Mouse (Mus musculus): ENCODE measurements at regions not wholly inside any gene's neighbourhood (a gene's known extent, or its start where the extent isn't known, plus 50 kb on each side); places are given as distances from the start of the nearest gene placed in this dataset.
A peak's percentile ranks its signal among the peaks of the same experiment; 100 is the strongest.

DNA sequence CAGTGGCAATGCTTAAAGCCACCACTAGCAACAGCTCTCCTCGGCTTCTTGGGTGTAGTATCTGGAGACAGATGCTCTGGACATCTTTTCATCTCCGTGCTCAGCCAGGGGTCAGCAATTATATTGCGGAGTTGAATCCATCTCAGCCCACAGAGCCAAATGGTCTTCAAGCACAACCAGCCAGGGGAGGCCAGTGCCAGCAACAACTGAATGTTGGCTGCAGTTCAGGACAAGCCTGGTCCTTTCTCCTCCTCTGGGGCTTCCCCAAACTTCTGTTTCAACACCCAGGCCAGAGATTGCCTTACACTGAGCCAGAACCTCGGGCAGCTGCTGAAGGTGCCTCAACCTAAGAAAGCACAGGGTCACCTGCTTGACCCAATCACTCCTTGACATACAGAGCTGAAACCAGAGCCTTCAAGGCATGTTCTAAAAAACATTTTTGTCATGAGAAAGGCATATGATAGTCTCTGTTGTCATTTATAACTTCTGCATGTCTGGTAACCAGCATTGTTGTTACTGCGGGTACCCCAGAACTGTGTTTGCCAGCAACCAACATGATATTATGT lies 169.9 kb upstream of the Lef1 start:
- Histone ChIP-seq H3K9ac (ENCODE audit: low read depth, low read length) (no peak overlapping the region), H3K36me3 (ENCODE audit: control insufficient read depth, insufficient read depth, low read length) (no peaks in the 10 kb centered on the region), H3K27ac (no peak overlapping the region), H3K79me2 (replicated peaks; ENCODE audit: control insufficient read depth, insufficient read depth, low read length) (no peaks in the 10 kb centered on the region), H3K4me3 (no peak overlapping the region), H3K4me1 (ENCODE audit: control insufficient read depth, insufficient read depth, low read length) (no peaks in the 10 kb centered on the region), H3K27me3 (ENCODE audit: control insufficient read depth, insufficient read depth, low read length) (no peaks in the 10 kb centered on the region)
- intact Hi-C loops (cut with DNase I) = no loop called here
- TF ChIP-seq CTCF (IDR thresholded peaks at IDR 0.05) (no peak), EP300 (IDR thresholded peaks at IDR 0.05; ENCODE audit: insufficient read depth, low read depth, low read length) (no peak), POLR2A (IDR thresholded peaks at IDR 0.05; ENCODE audit: insufficient read depth, low read depth, low read length) (no peak)
- 57% methylated on average over 5 of the region's 5 CpGs for WGBS
- peak in 1 of 2 experiments; percentile 39 for DNase-seq

DNA sequence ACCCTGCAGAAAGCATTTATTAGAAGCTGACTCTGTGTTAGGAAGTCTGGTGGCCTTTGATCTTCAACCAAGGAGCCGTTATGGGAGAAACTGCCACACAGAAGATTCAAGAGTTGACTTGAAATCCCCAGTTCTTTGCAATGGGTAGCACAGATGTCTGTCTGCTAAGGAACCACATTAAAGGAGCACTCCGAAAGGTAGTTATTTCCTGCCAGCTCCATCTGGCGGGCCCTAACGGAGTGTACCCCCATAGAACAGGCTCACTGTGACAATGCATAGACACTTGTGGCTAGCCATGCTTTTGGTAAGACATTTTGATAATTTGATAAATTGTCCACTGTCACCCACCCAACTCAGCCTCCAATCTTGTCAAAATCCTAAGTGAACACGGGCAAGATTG lies 173.3 kb upstream of the Lef1 start:
- no peak for DNase-seq
- Histone ChIP-seq H3K36me3 (ENCODE audit: control insufficient read depth, insufficient read depth, low read length) (no peaks in the 10 kb centered on the region), H3K27me3 (ENCODE audit: control insufficient read depth, insufficient read depth, low read length) (no peaks in the 10 kb centered on the region), H3K27ac (no peak overlapping the region), H3K4me1 (ENCODE audit: control insufficient read depth, insufficient read depth, low read length) (no peaks in the 10 kb centered on the region), H3K4me3 (no peak overlapping the region), H3K9ac (ENCODE audit: low read depth, low read length) (no peak overlapping the region), H3K79me2 (replicated peaks; ENCODE audit: control insufficient read depth, insufficient read depth, low read length) (no peaks in the 10 kb centered on the region)
- intact Hi-C loops (cut with DNase I) = no loop called here
- 84% methylated on average over 5 of the region's 5 CpGs for WGBS
- TF ChIP-seq EP300 (IDR thresholded peaks at IDR 0.05; ENCODE audit: insufficient read depth, low read depth, low read length) (no peak), CTCF (IDR thresholded peaks at IDR 0.05) (no peak), POLR2A (IDR thresholded peaks at IDR 0.05; ENCODE audit: insufficient read depth, low read depth, low read length) (no peak)

DNA sequence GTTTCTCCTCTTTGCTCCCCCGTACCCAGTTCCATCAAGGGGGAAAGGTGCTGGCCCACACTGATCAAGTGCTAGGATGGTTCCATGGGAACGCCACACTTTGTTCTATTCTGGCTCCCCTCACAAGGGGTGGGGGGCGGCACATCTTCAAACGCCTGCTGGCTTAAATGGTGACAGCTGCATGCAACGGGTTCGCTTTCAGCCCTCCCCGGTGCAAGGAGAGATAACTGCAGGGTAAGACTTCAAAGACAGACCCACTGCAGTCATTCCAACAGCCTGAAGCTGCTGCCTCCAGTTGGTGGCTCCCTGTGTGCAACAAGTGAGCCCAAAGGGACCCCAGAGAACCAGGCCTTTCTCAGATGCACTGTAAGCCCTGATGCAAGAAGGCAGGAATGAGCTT lies 173.9 kb upstream of the Lef1 start:
- Histone ChIP-seq H3K27me3 (ENCODE audit: control insufficient read depth, insufficient read depth, low read length) (no peaks in the 10 kb centered on the region), H3K27ac (no peak overlapping the region), H3K4me3 (no peak overlapping the region), H3K36me3 (ENCODE audit: control insufficient read depth, insufficient read depth, low read length) (no peaks in the 10 kb centered on the region), H3K4me1 (ENCODE audit: control insufficient read depth, insufficient read depth, low read length) (no peaks in the 10 kb centered on the region), H3K79me2 (replicated peaks; ENCODE audit: control insufficient read depth, insufficient read depth, low read length) (no peaks in the 10 kb centered on the region), H3K9ac (ENCODE audit: low read depth, low read length) (no peak overlapping the region)
- intact Hi-C loops (cut with DNase I) = no loop called here
- DNase-seq = no peak
- 56% methylated on average over 7 of the region's 7 CpGs for WGBS
- TF ChIP-seq POLR2A (IDR thresholded peaks at IDR 0.05; ENCODE audit: insufficient read depth, low read depth, low read length) (no peak), CTCF (IDR thresholded peaks at IDR 0.05) (no peak), EP300 (IDR thresholded peaks at IDR 0.05; ENCODE audit: insufficient read depth, low read depth, low read length) (no peak)

DNA sequence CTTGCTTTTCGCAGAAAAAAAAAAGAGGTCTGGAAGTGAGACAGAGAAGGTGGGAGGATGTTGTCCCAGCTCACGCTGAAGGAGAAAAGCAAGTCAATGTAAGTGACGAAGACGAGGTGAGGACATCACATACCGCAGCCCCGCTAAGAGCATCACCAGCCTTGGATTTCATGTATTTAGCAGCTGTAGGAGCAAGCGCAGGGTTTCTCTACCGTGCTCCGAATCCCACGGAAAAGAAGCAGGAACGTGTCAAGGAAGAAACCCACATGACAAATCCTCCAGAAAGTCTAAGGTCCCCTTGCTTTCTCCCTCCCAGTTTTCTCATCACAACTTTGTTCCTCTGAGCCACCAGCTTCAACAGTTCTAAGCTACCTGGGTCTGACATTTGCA lies 174.3 kb upstream of the Lef1 start:
- H3K4me3 ChIP-seq = no peak overlapping the region
- H3K27ac ChIP-seq = no peak overlapping the region
- no peaks in the 10 kb centered on the region for H3K27me3 ChIP-seq (ENCODE audit: control insufficient read depth, insufficient read depth, low read length)
- H3K9ac ChIP-seq (ENCODE audit: low read depth, low read length) = no peak overlapping the region
- no peaks in the 10 kb centered on the region for H3K4me1 ChIP-seq (ENCODE audit: control insufficient read depth, insufficient read depth, low read length)
- DNase-seq = no peak
- H3K79me2 ChIP-seq (replicated peaks; ENCODE audit: control insufficient read depth, insufficient read depth, low read length) = no peaks in the 10 kb centered on the region
- no peaks in the 10 kb centered on the region for H3K36me3 ChIP-seq (ENCODE audit: control insufficient read depth, insufficient read depth, low read length)
- intact Hi-C loops (cut with DNase I) = no loop called here
- TF ChIP-seq CTCF (IDR thresholded peaks at IDR 0.05) (no peak), EP300 (IDR thresholded peaks at IDR 0.05; ENCODE audit: insufficient read depth, low read depth, low read length) (no peak), POLR2A (IDR thresholded peaks at IDR 0.05; ENCODE audit: insufficient read depth, low read depth, low read length) (no peak)
- WGBS = 65% methylated on average over 11 of the region's 11 CpGs

DNA sequence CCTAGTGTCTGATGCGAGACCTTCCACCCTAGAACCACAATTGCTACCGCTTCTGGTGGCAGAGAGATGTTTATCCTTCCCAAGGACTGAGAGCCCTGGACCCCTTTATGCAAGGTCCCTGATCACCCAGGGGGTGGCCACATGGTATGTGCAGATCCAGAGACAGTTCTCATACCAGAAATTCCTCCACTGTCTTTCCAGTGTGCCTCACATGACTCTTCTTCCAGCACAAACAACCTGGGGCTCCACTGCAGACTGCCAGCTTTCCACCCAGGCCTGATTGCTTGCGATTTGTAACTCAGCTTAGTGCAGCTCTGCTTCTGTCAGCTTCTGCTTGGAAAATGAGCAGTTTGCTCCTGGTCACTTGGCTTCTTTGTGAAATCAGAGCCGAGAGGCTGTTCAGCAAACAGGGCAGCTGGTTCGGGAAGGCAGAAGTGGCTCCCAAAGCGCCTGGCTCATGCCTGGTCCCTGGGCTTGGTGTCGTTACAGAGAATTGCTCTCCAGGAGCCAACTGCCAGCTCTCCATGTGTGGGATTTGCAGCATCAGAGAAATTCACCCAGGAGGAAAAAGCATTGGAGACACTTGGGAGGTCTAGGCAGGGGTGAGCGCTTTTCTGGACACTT lies 174.9 kb upstream of the Lef1 start:
- H3K27me3 ChIP-seq (ENCODE audit: control insufficient read depth, insufficient read depth, low read length) = no peaks in the 10 kb centered on the region
- no peak overlapping the region for H3K4me3 ChIP-seq
- 66% methylated on average over 8 of the region's 8 CpGs for WGBS
- no peak for TF ChIP-seq CTCF (IDR thresholded peaks at IDR 0.05)
- TF ChIP-seq POLR2A (IDR thresholded peaks at IDR 0.05; ENCODE audit: insufficient read depth, low read depth, low read length) = no peak
- no peak for TF ChIP-seq EP300 (IDR thresholded peaks at IDR 0.05; ENCODE audit: insufficient read depth, low read depth, low read length)
- DNase-seq = no peak
- H3K79me2 ChIP-seq (replicated peaks; ENCODE audit: control insufficient read depth, insufficient read depth, low read length) = no peaks in the 10 kb centered on the region
- H3K27ac ChIP-seq = no peak overlapping the region
- no peaks in the 10 kb centered on the region for H3K4me1 ChIP-seq (ENCODE audit: control insufficient read depth, insufficient read depth, low read length)
- intact Hi-C loops (cut with DNase I) = no loop called here
- H3K36me3 ChIP-seq (ENCODE audit: control insufficient read depth, insufficient read depth, low read length) = no peaks in the 10 kb centered on the region
- H3K9ac ChIP-seq (ENCODE audit: low read depth, low read length) = no peak overlapping the region

DNA sequence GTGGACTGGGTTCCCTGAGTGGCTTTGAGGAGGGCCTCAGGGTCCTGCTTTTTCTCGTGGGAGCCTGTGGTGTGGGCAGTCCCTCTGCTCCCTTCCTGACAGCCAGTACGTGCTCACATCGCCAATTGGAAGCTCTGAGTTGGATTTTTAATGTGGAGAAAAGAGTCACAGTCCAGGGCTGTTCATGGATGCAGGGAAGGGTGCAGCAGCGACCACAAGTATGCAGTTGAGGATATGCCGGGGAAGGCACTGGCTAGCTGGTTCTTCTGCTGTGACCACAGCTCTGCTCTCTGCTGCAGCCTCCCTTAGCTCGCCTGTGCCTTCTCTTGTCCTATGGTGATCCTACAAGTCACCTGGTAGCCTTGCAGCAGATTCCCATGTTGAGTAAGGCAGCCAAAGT lies 177.5 kb upstream of the Lef1 start:
- H3K27me3 ChIP-seq (ENCODE audit: control insufficient read depth, insufficient read depth, low read length) = no peaks in the 10 kb centered on the region
- WGBS = 68% methylated on average over 6 of the region's 6 CpGs

More for the DNA sequence above, 177.5 kb upstream of the Lef1 start:
- DNase-seq = no peak
- Histone ChIP-seq H3K36me3 (ENCODE audit: control insufficient read depth, insufficient read depth, low read length) (no peaks in the 10 kb centered on the region), H3K79me2 (replicated peaks; ENCODE audit: control insufficient read depth, insufficient read depth, low read length) (no peaks in the 10 kb centered on the region), H3K4me1 (ENCODE audit: control insufficient read depth, insufficient read depth, low read length) (no peaks in the 10 kb centered on the region), H3K4me3 (no peak overlapping the region), H3K27ac (no peak overlapping the region), H3K9ac (ENCODE audit: low read depth, low read length) (no peak overlapping the region)
- intact Hi-C loops (cut with DNase I) = no loop called here
- TF ChIP-seq POLR2A (IDR thresholded peaks at IDR 0.05; ENCODE audit: insufficient read depth, low read depth, low read length) (no peak), EP300 (IDR thresholded peaks at IDR 0.05; ENCODE audit: insufficient read depth, low read depth, low read length) (no peak), CTCF (IDR thresholded peaks at IDR 0.05) (no peak)

All from heart, adult 2 months (tissue).